Mouse (Mus musculus) hindbrain, postnatal 0 days (tissue): ENCODE results near the gene Samd14. TPM values are rescaled to one million over a fixed set of nuclear protein-coding genes. Genes with fewer than 3 reads are reported as not detected.

Source experiments
- ATAC-seq: fragments of 200-750 bp; cut with Nextera tagmentation; 2 replicates; pipeline ENCODE4 v1.8.0; 2017; ENCODE audit warnings: mild to moderate bottlenecking, moderate TSS enrichment, moderate library complexity
- DNase-seq: peaks from one replicate; pipeline ENCODE4 v3.0.0-alpha.2; 2015; ENCODE audit warnings: low spot score
- H3K27ac ChIP-seq: fragments of 300-500 bp; sonication (generic); 2 replicates; pipeline ENCODE4 v1.5.1; 2014; ENCODE audit warnings: mild to moderate bottlenecking
- H3K27me3 ChIP-seq: fragments of 300-500 bp; sonication (generic); 2 replicates; pipeline ENCODE4 v1.6.1; 2014; ENCODE audit warnings: low read length, mixed read lengths; ENCODE audit not compliant: insufficient read depth
- H3K36me3 ChIP-seq: fragments of 300-500 bp; sonication (generic); 2 replicates; pipeline ENCODE4 v1.6.1; 2014; ENCODE audit warnings: low read length, mixed read lengths; ENCODE audit not compliant: insufficient read depth
- H3K4me1 ChIP-seq: fragments of 300-500 bp; sonication (generic); 2 replicates; pipeline ENCODE4 v1.6.1; 2014; ENCODE audit warnings: antibody characterized with exemption, low read length, mixed read lengths; ENCODE audit not compliant: insufficient read depth
- H3K4me2 ChIP-seq: fragments of 300-500 bp; sonication (generic); 2 replicates; pipeline ENCODE4 v1.6.1; 2014; ENCODE audit warnings: low read depth, mild to moderate bottlenecking, low read length, moderate library complexity, mixed read lengths
- H3K4me3 ChIP-seq: fragments of 300-500 bp; sonication (generic); 2 replicates; pipeline ENCODE4 v1.5.1; 2014; ENCODE audit warnings: low read length
- H3K9ac ChIP-seq: fragments of 300-500 bp; sonication (generic); replicated peaks from 2 replicates; pipeline ENCODE4 v1.6.1; 2014; ENCODE audit warnings: mild to moderate bottlenecking, low read length, moderate library complexity, mixed read lengths
- H3K9me3 ChIP-seq: fragments of 300-500 bp; sonication (generic); 2 replicates; pipeline ENCODE4 v1.6.1; 2016; ENCODE audit warnings: low read length, mixed read lengths
- CTCF ChIP-seq: IDR thresholded peaks from 2 replicates; pipeline ENCODE4 v1.5.1; 2016; ENCODE audit warnings: antibody characterized with exemption, control low read depth, low read depth
- WGBS: fragments of 180-500 bp; shearing (Covaris S2); extraction: QIAGEN DNeasy Blood & Tissue Kit; methylation state at CpG from one replicate; pipeline ENCODE4 v1.1.7; 2014; 5-methylcytosine and 5-hydroxymethylcytosine counted together
- polyA plus RNA-seq: library from polyadenylated mRNA; unstranded; fragments of >200 nt; fragmentation: Nextera tagmentation; extraction: Ambion mirVana; gene quantifications from 2 replicates; pipeline ENCODE4 v1.2.1, GENCODE M21; 2015
- total RNA-seq: library from RNA; depleted of rRNA; stranded (reverse); fragments of >200 nt; gene quantifications from 2 replicates; pipeline ENCODE4 v1.2.3, GENCODE M21; 2014

Samd14 gene
- total and polyA plus RNA-seq, 2 experiments from 2014 or later, result 137 to 216 TPM

DNA sequence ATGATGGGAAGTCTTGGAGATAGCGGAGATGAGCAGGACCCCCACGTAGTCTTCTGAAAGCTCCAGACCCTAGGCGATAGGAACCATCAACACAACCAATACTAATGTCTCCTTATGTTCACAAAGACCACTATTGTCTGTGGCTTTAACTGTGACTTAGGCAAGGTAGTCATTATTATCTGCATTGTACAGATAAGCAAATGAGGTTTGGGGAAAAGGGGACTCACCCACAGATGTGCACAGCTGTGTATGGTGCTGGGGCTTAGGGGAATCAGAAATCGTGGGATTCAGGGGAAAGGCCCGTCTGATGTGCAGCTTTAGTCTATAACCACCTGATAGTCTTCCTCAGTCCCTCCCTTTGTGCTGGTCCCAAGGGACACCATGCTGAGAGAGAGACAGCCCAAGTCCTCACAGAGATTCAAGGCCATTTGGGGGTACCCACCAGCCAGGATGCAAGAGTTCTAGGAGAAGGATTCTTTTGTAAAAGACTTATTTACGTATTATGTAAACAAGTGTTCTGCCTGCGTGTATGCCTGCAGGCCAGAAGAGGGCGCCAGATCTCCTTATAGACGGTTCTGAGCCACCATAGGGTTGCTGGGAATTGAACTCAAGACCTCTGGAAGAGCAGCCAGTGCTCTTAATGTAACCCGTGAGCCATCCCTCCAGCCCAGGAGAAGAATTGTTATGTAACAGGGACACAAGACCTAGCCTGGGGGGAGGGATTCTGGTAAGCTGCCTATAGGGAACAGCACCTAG, 12.7 kb downstream of the Samd14 start:
- WGBS, result 82% methylated on average over 10 of the region's 10 CpGs
- no peak overlapping the region for H3K27ac ChIP-seq
- peak; percentile 55 for TF ChIP-seq CTCF
- H3K4me1 ChIP-seq, result no peaks in the 10 kb centered on the region
- no peak for ATAC-seq
- no peak overlapping the region for H3K4me2 ChIP-seq
- peaks cover 46% of the 10 kb centered on the region for H3K36me3 ChIP-seq
- H3K9ac ChIP-seq, result no peak overlapping the region
- H3K27me3 ChIP-seq, result no peaks in the 10 kb centered on the region
- no peak for DNase-seq
- no peaks in the 10 kb centered on the region for H3K9me3 ChIP-seq
- no peak overlapping the region for H3K4me3 ChIP-seq

DNA sequence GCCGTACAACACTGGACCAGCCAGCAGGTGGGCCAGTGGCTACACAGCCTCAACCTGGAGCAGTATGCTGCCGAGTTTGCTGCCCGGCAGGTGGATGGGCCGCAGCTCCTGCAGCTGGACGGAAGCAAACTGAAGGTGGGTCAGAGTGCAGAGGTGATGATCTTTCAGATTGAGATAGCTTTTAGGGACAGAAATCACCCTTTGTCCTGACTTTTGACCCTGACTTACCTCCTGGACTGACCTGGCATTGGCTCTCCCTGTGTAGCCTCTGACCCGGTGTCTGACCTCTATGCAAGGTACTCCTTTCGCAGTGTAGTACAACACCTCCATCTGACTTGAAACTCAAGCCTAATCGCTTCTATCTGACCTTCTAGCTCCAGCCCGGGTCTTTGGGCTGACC, 13.8 kb downstream of the Samd14 start:
- ATAC-seq, result no peak
- Histone ChIP-seq H3K27ac (no peak overlapping the region), H3K4me3 (no peak overlapping the region), H3K9me3 (no peaks in the 10 kb centered on the region), H3K4me2 (no peak overlapping the region), H3K4me1 (no peaks in the 10 kb centered on the region), H3K9ac (no peak overlapping the region), H3K27me3 (no peaks in the 10 kb centered on the region), H3K36me3 (peaks cover 46% of the 10 kb centered on the region)
- no peak for DNase-seq
- whole genome bisulfite sequencing, result 91% methylated on average over 9 of the region's 9 CpGs
- no peak for TF ChIP-seq CTCF

DNA sequence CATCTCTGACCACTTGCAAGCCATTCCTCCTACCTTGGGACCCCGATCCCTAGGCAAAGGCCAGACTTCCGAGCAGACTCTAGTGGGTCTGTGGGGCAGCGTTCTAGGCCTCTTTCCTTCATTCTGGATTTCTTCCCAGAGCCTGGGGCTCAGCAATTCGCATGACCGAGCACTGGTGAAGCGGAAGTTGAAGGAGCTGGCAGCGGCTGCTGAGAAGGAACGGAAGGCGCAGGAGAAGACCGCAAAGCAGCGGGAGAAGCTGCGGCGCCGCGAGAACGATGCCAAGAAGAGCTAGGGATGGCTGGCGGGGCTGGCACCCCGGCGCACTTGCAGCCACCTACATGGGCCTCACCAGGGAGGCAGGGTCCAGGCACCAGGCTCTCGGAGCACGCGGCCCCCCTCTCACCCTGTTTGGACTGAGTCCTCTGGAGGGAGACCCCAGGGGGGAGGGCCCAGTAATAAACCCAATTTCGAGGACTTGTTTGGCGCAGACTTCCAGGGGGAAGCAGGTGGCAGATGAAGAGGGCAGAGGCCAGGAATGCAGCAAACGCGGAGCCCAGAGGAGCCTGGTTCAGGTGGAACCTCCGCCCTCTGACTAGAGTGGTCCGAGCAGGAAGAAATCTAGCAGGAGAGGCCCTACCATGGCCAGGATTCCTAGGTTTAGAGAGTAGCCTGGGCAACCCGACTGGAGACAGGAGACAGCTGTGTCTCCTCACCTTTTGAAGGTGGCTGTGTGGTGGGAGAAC, 14.9 kb downstream of the Samd14 start:
- Histone ChIP-seq H3K9me3 (no peaks in the 10 kb centered on the region), H3K27ac (peak overlapping the region; percentile 77), H3K4me2 (no peak overlapping the region), H3K36me3 (peaks cover 42% of the 10 kb centered on the region), H3K4me3 (no peak overlapping the region), H3K9ac (no peak overlapping the region), H3K27me3 (no peaks in the 10 kb centered on the region), H3K4me1 (no peaks in the 10 kb centered on the region)
- DNase-seq (peak; percentile 87), ATAC-seq (peak; percentile 22; the same call in 1 of the 2 replicates)
- TF ChIP-seq CTCF, result no peak
- WGBS, result 41% methylated on average over 29 of the region's 29 CpGs

DNA sequence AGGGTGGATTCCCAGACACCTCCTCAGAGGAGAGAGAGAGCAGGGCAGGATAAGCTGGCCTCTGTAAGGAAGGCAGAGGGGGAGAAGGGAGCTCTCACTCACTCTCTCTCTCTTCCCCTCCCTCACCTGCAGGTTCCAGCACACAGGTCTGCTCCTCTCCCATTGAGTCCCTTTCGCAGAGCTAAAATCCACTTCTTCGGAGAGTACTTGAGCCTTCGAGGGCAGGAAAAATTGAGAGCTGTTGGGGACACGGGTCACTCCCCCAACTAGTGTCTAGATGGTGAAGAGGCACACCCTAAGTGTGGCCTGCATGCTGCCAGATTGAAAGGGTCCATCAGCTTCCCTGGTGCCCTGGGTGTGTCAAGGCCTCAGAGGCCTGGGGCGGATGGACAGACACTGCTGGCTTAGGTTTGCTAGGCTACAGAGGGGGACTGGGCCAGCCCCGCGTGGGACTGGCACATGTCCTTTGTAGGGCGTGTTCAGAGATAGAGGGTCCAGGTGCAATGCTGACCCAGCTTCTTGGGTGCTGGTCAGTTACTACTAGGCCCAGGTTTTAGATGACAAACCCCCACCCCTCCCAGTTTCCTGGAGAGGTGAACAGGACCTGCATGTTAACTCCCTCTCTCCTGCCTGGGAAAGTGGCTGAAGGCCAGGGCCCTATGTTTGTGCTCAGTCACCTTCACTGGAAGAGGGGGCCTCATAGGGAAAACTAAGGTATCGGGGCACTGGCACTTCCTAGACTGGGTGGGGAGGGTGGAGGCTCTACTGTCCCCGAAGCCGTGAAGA, 15.7 kb downstream of the Samd14 start:
- TF ChIP-seq CTCF, result no peak
- WGBS, result 82% methylated on average over 11 of the region's 11 CpGs
- H3K9me3 ChIP-seq, result no peaks in the 10 kb centered on the region
- no peaks in the 10 kb centered on the region for H3K27me3 ChIP-seq
- H3K27ac ChIP-seq, result peak overlapping the region; percentile 77
- no peak overlapping the region for H3K9ac ChIP-seq
- no peak for ATAC-seq
- peaks cover 44% of the 10 kb centered on the region for H3K36me3 ChIP-seq
- no peaks in the 10 kb centered on the region for H3K4me1 ChIP-seq
- no peak for DNase-seq
- no peak overlapping the region for H3K4me3 ChIP-seq
- H3K4me2 ChIP-seq, result no peak overlapping the region

DNA sequence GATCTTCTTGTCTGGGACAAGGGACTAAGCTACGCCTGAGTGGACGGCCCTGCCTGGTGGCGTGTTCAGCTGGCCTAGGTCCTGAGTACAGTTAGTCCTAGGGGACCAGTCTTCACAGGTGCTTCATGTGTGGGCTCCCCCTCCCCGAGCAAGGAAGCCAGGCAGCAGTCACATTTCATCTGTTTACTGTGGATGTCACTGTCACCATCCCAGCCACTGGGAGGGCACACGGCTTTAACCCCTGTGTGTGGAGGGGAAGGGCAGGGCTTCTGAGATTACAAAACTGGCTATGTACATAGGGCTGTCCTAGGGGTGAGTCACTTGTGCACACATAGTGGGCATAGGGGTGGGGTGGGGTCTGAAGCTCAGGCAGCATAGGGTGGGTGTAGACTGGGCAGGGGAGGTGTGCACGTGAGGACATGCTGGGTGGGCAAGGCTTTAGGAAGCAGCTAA, 16.4 kb downstream of the Samd14 start:
- 0 out of 2 replicates have a peak, but pooled peaks have one; percentile 21 for ATAC-seq
- Histone ChIP-seq H3K4me3 (no peak overlapping the region), H3K36me3 (peaks cover 38% of the 10 kb centered on the region), H3K4me2 (no peak overlapping the region), H3K27me3 (no peaks in the 10 kb centered on the region), H3K9me3 (no peaks in the 10 kb centered on the region), H3K4me1 (no peaks in the 10 kb centered on the region), H3K27ac (0 out of 2 replicates have a peak overlapping the region, but pooled peaks have one; percentile 77), H3K9ac (no peak overlapping the region)
- no peak for DNase-seq
- WGBS, result 62% methylated on average over 6 of the region's 6 CpGs
- no peak for TF ChIP-seq CTCF

DNA sequence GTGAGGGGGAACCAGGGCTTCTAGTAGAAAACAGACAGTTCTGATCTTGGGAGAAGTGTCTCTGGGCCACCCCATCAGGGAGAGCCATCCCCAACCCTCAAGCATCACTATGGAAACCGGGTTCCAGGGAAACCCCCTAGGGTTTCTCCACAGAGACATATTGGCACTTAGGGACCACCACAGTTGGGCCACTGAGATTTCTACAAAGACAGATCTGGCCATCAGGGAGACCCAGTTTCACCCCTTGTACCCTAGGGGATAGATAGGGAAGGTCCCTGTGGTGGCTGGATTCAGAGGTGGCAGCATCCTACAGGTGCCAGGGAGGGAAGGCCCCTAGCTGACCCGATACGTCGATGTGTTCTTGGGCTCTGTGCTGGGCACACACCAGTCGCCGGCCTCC, 17.2 kb downstream of the Samd14 start:
- Histone ChIP-seq H3K36me3 (peaks cover 33% of the 10 kb centered on the region), H3K4me2 (no peak overlapping the region), H3K4me3 (no peak overlapping the region), H3K9me3 (no peaks in the 10 kb centered on the region), H3K4me1 (no peaks in the 10 kb centered on the region), H3K27me3 (no peaks in the 10 kb centered on the region), H3K9ac (no peak overlapping the region), H3K27ac (no peak overlapping the region)
- no peak for TF ChIP-seq CTCF
- DNase-seq (no peak), ATAC-seq (no peak)
- WGBS, result 72% methylated on average over 6 of the region's 6 CpGs
